Mouse (Mus musculus) lung, embryonic 16.5 days (tissue): ENCODE results near the gene Gba2. TPM values are rescaled to one million over a fixed set of nuclear protein-coding genes. Genes with fewer than 3 reads are reported as not detected.

Source experiments
- ATAC-seq: fragments of 200-750 bp; cut with Nextera tagmentation; 2 replicates; pipeline ENCODE4 v1.8.0; 2017; ENCODE audit warnings: low read depth, mild to moderate bottlenecking, moderate library complexity
- H3K27ac ChIP-seq: fragments of 300-500 bp; sonication (generic); 2 replicates; pipeline ENCODE4 v1.5.1; 2014; ENCODE audit warnings: mild to moderate bottlenecking, control low read depth, low read length
- H3K27me3 ChIP-seq: fragments of 300-500 bp; sonication (generic); 2 replicates; pipeline ENCODE4 v1.6.1; 2014; ENCODE audit warnings: low read depth, low read length, mixed read lengths; ENCODE audit not compliant: control insufficient read depth, insufficient read depth
- H3K36me3 ChIP-seq: fragments of 300-500 bp; sonication (generic); 2 replicates; pipeline ENCODE4 v1.6.1; 2014; ENCODE audit warnings: low read length; ENCODE audit not compliant: control insufficient read depth, insufficient read depth
- H3K4me1 ChIP-seq: fragments of 300-500 bp; sonication (generic); replicated peaks from 2 replicates; pipeline ENCODE4 v1.6.1; 2014; ENCODE audit warnings: low read length, mixed read lengths; ENCODE audit not compliant: control insufficient read depth, insufficient read depth
- H3K4me2 ChIP-seq: fragments of 300-500 bp; sonication (generic); 2 replicates; pipeline ENCODE4 v1.6.1; 2014; ENCODE audit warnings: low read depth, low read length, control low read depth
- H3K4me3 ChIP-seq: fragments of 300-500 bp; sonication (generic); 2 replicates; pipeline ENCODE4 v1.5.1; 2014; ENCODE audit warnings: mild to moderate bottlenecking, low read length, control low read depth
- H3K9ac ChIP-seq: fragments of 300-500 bp; sonication (generic); 2 replicates; pipeline ENCODE4 v1.6.1; 2014; ENCODE audit warnings: low read length, control low read depth
- H3K9me3 ChIP-seq: fragments of 300-500 bp; sonication (generic); 2 replicates; pipeline ENCODE4 v1.6.1; 2016; ENCODE audit warnings: low read length; ENCODE audit not compliant: control insufficient read depth
- WGBS: fragments of 180-500 bp; shearing (Covaris S2); extraction: QIAGEN DNeasy Blood & Tissue Kit; methylation state at CpG from one replicate; pipeline ENCODE4 v1.1.7; 2014; 5-methylcytosine and 5-hydroxymethylcytosine counted together
- polyA plus RNA-seq: library from polyadenylated mRNA; unstranded; fragments of >200 nt; fragmentation: Nextera tagmentation; extraction: Ambion mirVana; gene quantifications from 2 replicates; pipeline ENCODE4 v1.2.1, GENCODE M21; 2015

The Gba2 gene
- polyA plus RNA-seq, 1 experiment from 2014 or later = 21.3 TPM

GRCm38 (mm10) chr4:43527880-43528279 is 50.8 kb downstream of the Gba2 start:
- Histone ChIP-seq H3K4me3 (no peak overlapping the region), H3K4me1 (peaks cover 9% of the 10 kb centered on the region), H3K9ac (no peak overlapping the region), H3K27me3 (peaks cover 3% of the 10 kb centered on the region), H3K4me2 (no peak overlapping the region), H3K36me3 (peaks cover 19% of the 10 kb centered on the region), H3K27ac (no peak overlapping the region), H3K9me3 (no peaks in the 10 kb centered on the region)
- no peak for ATAC-seq
- WGBS = 60% methylated on average over 5 of the region's 5 CpGs

GRCm38 (mm10) chr4:43519956-43520355 is 58.7 kb downstream of the Gba2 start:
- no peaks in the 10 kb centered on the region for H3K9me3 ChIP-seq
- H3K4me1 ChIP-seq = peaks cover 24% of the 10 kb centered on the region
- H3K4me3 ChIP-seq = peak overlapping the region; percentile 26; the same call in 1 of the 2 replicates
- H3K27me3 ChIP-seq = peaks cover 14% of the 10 kb centered on the region
- H3K9ac ChIP-seq = no peak overlapping the region
- H3K27ac ChIP-seq = no peak overlapping the region
- whole genome bisulfite sequencing = 14% methylated on average over 6 of the region's 6 CpGs
- H3K4me2 ChIP-seq = peak overlapping the region; percentile 52
- no peaks in the 10 kb centered on the region for H3K36me3 ChIP-seq
- ATAC-seq = peak; percentile 27

- peaks cover 14% of the 10 kb centered on the region for H3K27me3 ChIP-seq
- no peaks in the 10 kb centered on the region for H3K36me3 ChIP-seq
- peaks cover 24% of the 10 kb centered on the region for H3K4me1 ChIP-seq
- 28% methylated on average over 10 of the region's 10 CpGs for WGBS
- H3K4me3 ChIP-seq = peak overlapping the region; percentile 26; the same call in 1 of the 2 replicates
- H3K4me2 ChIP-seq = peak overlapping the region; percentile 52
- ATAC-seq = no peak
- no peak overlapping the region for H3K27ac ChIP-seq
- H3K9me3 ChIP-seq = no peaks in the 10 kb centered on the region
- no peak overlapping the region for H3K9ac ChIP-seq
Observed at GRCm38 (mm10) chr4:43519551-43519950, 59.1 kb downstream of the Gba2 start.

Other genes starting within 250 kb of the Gba2 start
- 12.9 and 15.1 TPM in 2 replicates for gene Rusc2, start 196.9 kb downstream of the Gba2 start, polyA plus RNA-seq
- gene Fam166b, start 149.7 kb downstream of the Gba2 start, polyA plus RNA-seq = 0.87 and 1.4 TPM in 2 replicates
- gene Tesk1, start 136.9 kb downstream of the Gba2 start, polyA plus RNA-seq = 2.2 and 3.4 TPM in 2 replicates
- 2.0 and 3.0 TPM in 2 replicates for gene Cd72, start 124.2 kb downstream of the Gba2 start, polyA plus RNA-seq
- 0.25 and 0.74 TPM in 2 replicates for gene Sit1, start 95.1 kb downstream of the Gba2 start, polyA plus RNA-seq
- gene Ccdc107, start 86.0 kb downstream of the Gba2 start, polyA plus RNA-seq = 73.7 and 73.8 TPM in 2 replicates
- 47.7 and 56.1 TPM in 2 replicates for gene Arhgef39, start 79.2 kb downstream of the Gba2 start, polyA plus RNA-seq
- gene Car9, start 71.9 kb downstream of the Gba2 start, polyA plus RNA-seq = 5.5 and 6.4 TPM in 2 replicates
- gene Tpm2, start 55.1 kb downstream of the Gba2 start, polyA plus RNA-seq = 203 and 218 TPM in 2 replicates
- 69.5 and 70.9 TPM in 2 replicates for gene Creb3, start 16.5 kb downstream of the Gba2 start, polyA plus RNA-seq
- gene Tln1, start 16.2 kb downstream of the Gba2 start, polyA plus RNA-seq = 68.7 and 84.9 TPM in 2 replicates
- 23.1 and 25.0 TPM in 2 replicates for gene Rgp1, start 158 bp downstream of the Gba2 start, polyA plus RNA-seq
- 0.38 and 1.1 TPM in 2 replicates for gene Msmp, start 5.6 kb upstream of the Gba2 start, polyA plus RNA-seq
- gene Npr2, start 53.1 kb upstream of the Gba2 start, polyA plus RNA-seq = 11.1 and 11.6 TPM in 2 replicates
- gene Spag8, start 74.7 kb upstream of the Gba2 start, polyA plus RNA-seq = 9.0 and 9.6 TPM in 2 replicates
- gene Hint2, start 77.6 kb upstream of the Gba2 start, polyA plus RNA-seq = 120 and 127 TPM in 2 replicates
- gene Tmem8b, start 90.1 kb upstream of the Gba2 start, polyA plus RNA-seq = 4.8 and 5.4 TPM in 2 replicates
- 2.2 and 2.8 TPM in 2 replicates for gene Fam221b, start 90.3 kb upstream of the Gba2 start, polyA plus RNA-seq
- gene Olfr70, start 121.9 kb upstream of the Gba2 start, polyA plus RNA-seq = not detected in 2 replicates
- gene Olfr71, start 131.4 kb upstream of the Gba2 start, polyA plus RNA-seq = 0.08 and 0.16 TPM in 2 replicates
- 2.0 and 2.9 TPM in 2 replicates for gene Hrct1, start 148.3 kb upstream of the Gba2 start, polyA plus RNA-seq
- 1.2 and 2.1 TPM in 2 replicates for gene Spaar, start 151.2 kb upstream of the Gba2 start, polyA plus RNA-seq
- not detected in 2 replicates for gene Olfr159, start 192.1 kb upstream of the Gba2 start, polyA plus RNA-seq
- not detected in 2 replicates for gene Olfr156, start 245.0 kb upstream of the Gba2 start, polyA plus RNA-seq